Mouse (Mus musculus): ENCODE data around the gene Mfap2.

DNA sequence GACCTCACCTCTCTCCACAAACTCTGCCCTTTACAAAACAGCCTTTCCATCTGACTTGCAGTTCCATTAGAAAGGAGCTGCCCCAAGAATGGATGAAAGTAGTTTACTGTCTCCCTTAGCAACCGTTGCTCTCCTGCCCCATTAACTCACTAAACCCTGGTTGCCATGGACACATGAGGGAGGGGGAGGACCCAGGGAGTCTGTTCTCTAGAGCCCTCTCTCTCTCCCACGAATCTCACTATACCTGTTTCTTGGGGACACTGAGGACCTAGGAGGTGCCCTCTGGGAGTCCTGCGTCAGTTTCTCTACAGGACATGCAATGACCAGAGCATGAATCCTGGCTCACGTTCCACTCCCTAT, 39.2 kb downstream of the Mfap2 start:
- TF ChIP-seq CTCF (IDR thresholded peaks at IDR 0.05; ENCODE audit: low read depth, low read length) (no peak), POLR2A (IDR thresholded peaks at IDR 0.05; ENCODE audit: extremely low read depth, insufficient read depth, low read length) (no peak)

All from liver, adult 2 months (tissue).